16 mouse cellular contexts compared by ENCODE assay signal in genomic region chr17:8791561-8791960, GRCm38 (mm10).
"Had no signal": no experiment of that assay in that cellular context is flagged by ENCODE, and none has a peak within 500 bp of the region (broad histone marks: within the 10 kb centered on the region; RNA-seq: fewer than 3 reads in every experiment).

No protein-coding gene starts in this region.

- DNase-seq: gastrocnemius, postnatal 14 days; gastrocnemius, postnatal 36 days; heart, adult 18-20 months; heart, postnatal 10 days; kidney, adult 11 months; kidney, adult 2 months; kidney, adult 9 months; kidney, postnatal 14 days; kidney, postnatal 36 days; layer of hippocampus, adult 9-11 months; layer of hippocampus, postnatal 36 days; left cerebral cortex, postnatal 4 days; lung, adult 18-20 months had no signal

- ATAC-seq: hindbrain, postnatal 0 days; intestine, embryonic 16.5 days; liver, embryonic 12.5 days had no signal
